Mouse (Mus musculus) stomach, embryonic 14.5 days (tissue): ENCODE data around the gene Gpx2. TPM values are rescaled to one million over a fixed set of nuclear protein-coding genes. Genes with fewer than 3 reads are reported as not detected.
"Not testable (repeated sequence)": the region's sequence is repeated elsewhere in the genome, so short reads cannot be mapped to it uniquely, and the experiment has no call there.

Experiments
- ATAC-seq: fragments of 200-750 bp; cut with Nextera tagmentation; 2 replicates; pipeline ENCODE4 v1.8.0; 2017; ENCODE audit warnings: low read depth, moderate TSS enrichment; ENCODE audit not compliant: insufficient number of reproducible peaks, insufficient read depth, low FRiP score
- H3K27ac ChIP-seq: fragments of 300-500 bp; sonication (generic); 2 replicates; pipeline ENCODE4 v1.5.1; 2014; ENCODE audit warnings: mild to moderate bottlenecking, low read length, moderate library complexity, mixed read lengths
- H3K27me3 ChIP-seq: fragments of 300-500 bp; sonication (generic); 2 replicates; pipeline ENCODE4 v1.6.1; 2014; ENCODE audit warnings: low read length, control low read depth, mixed read lengths; ENCODE audit not compliant: control insufficient read depth, insufficient read depth
- H3K36me3 ChIP-seq: fragments of 300-500 bp; sonication (generic); 2 replicates; pipeline ENCODE4 v1.6.1; 2014; ENCODE audit warnings: mild to moderate bottlenecking, control low read depth, low read length, moderate library complexity, mixed read lengths; ENCODE audit not compliant: control insufficient read depth, insufficient read depth
- H3K4me1 ChIP-seq: fragments of 300-500 bp; sonication (generic); 2 replicates; pipeline ENCODE4 v1.6.1; 2014; ENCODE audit warnings: low read length, control low read depth, mixed read lengths; ENCODE audit not compliant: control insufficient read depth, insufficient read depth
- H3K4me2 ChIP-seq: fragments of 300-500 bp; sonication (generic); replicated peaks from 2 replicates; pipeline ENCODE4 v1.6.1; 2014; ENCODE audit warnings: low read depth, low read length, control low read depth
- H3K4me3 ChIP-seq: fragments of 300-500 bp; sonication (generic); 2 replicates; pipeline ENCODE4 v1.5.1; 2014; ENCODE audit warnings: low read depth, low read length, control low read depth
- H3K9ac ChIP-seq: fragments of 300-500 bp; sonication (generic); replicated peaks from 2 replicates; pipeline ENCODE4 v1.6.1; 2014; ENCODE audit warnings: low read depth, mild to moderate bottlenecking, control low read depth, low read length, moderate library complexity, mixed read lengths
- H3K9me3 ChIP-seq: fragments of 300-500 bp; sonication (generic); 2 replicates; pipeline ENCODE4 v1.6.1; 2016; ENCODE audit warnings: low read depth, low read length, control low read depth; ENCODE audit not compliant: control insufficient read depth
- WGBS: fragments of 180-500 bp; shearing (Covaris S2); extraction: QIAGEN DNeasy Blood & Tissue Kit; methylation state at CpG from one replicate; pipeline ENCODE4 v1.1.7; 2014; 5-methylcytosine and 5-hydroxymethylcytosine counted together
- polyA plus RNA-seq: library from polyadenylated mRNA; unstranded; fragments of >200 nt; fragmentation: Nextera tagmentation; extraction: Ambion mirVana; gene quantifications from 2 replicates; pipeline ENCODE4 v1.2.1, GENCODE M21; 2014

The Gpx2 gene
- polyA plus RNA-seq, 1 experiment from 2014 or later = 109 TPM

DNA sequence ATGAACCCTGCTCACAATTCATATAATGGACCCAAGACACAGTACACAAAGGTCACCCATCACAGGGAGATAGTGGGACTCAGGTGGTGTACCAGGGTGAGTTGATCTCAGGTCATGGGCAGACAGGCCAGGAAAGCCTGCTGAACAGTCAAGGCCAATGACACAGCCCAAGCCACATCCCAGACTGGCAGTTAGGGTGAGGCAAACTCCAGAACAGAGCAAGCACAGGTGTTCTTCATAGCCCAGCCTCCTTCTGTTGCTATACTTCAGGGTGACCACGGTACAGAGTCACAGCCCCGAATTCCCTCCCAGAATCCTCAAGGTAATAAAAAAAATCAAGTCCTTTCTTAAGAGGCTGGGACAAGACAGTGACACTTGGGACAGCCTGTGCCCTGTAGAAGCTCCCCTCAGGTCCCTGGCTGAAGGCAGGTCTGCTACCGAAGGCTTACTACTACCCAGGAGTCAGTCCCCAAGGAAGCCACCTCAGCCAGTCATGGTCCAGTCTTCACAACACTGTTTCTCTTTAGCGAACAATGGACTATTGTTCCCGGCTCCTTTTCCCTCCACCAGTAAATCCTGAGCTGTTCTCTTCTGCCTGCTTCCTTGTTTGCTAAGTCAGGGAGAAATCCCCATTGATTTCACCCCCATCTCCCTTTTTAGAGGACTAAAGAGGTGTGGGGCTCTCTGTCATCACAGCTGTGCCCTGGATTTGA lies 2.8 kb upstream of the Gpx2 start:
- Histone ChIP-seq H3K4me3 (no peak overlapping the region), H3K27ac (no peak overlapping the region), H3K4me1 (no peaks in the 10 kb centered on the region), H3K9ac (no peak overlapping the region), H3K9me3 (no peaks in the 10 kb centered on the region), H3K36me3 (no peaks in the 10 kb centered on the region), H3K4me2 (no peak overlapping the region), H3K27me3 (no peaks in the 10 kb centered on the region)
- 61% methylated on average over 5 of the region's 5 CpGs for WGBS
- no peak for ATAC-seq

DNA sequence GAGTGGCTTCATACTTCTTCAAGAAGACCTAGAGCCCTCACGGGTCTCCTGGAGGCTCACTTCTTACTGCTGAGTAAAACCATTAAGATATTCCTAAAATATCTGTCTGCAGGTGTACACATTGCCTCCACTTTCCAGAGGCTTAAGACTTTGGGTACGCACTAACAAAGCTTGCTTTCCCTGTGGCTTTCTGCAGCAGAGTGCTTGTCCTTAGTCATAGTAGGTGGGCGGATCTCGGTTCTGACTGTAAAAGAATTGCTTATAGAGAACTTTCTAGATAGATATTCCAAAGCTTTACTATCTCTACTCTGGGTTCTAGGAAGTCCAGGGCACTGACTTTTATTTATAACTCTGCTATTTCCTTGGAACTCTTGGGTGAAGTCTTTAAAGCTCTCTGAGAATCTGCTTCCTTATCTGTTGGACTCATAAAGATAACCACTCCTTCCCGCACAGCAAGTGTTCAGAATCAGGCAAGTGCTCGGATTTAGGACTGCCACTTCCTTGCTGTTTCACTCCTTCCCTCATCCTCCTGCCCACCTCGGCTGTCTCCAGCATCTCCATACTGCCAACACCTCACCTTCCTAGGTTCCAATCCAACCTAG lies 1.7 kb upstream of the Gpx2 start:
- no peak for ATAC-seq
- no peak overlapping the region for H3K27ac ChIP-seq
- no peaks in the 10 kb centered on the region for H3K9me3 ChIP-seq
- no peaks in the 10 kb centered on the region for H3K36me3 ChIP-seq
- no peak overlapping the region for H3K4me3 ChIP-seq
- H3K4me1 ChIP-seq = no peaks in the 10 kb centered on the region
- no peaks in the 10 kb centered on the region for H3K27me3 ChIP-seq
- H3K4me2 ChIP-seq = no peak overlapping the region
- no peak overlapping the region for H3K9ac ChIP-seq
- WGBS = 83% methylated on average over 7 of the region's 7 CpGs

DNA sequence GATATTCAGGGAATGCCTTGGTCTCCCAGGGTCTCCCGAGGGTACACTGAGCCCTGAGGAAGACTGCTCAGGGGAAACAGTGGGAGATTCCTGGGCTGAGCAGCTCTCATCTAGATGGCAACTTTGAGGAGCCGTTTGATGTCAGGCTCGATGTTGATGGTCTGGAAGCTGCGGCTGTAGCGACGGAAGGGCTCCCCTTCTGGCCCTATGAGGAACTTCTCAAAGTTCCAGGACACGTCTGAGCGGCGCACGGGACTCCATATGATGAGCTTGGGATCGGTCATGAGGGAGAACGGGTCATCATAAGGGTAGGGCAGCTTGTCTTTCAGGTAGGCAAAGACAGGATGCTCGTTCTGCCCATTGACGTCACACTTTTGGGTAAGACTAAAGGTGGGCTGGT lies 2.8 kb downstream of the Gpx2 start:
- H3K9ac ChIP-seq, H3K4me3 ChIP-seq, H3K27ac ChIP-seq, H3K4me2 ChIP-seq, H3K27me3 ChIP-seq, H3K4me1 ChIP-seq, H3K9me3 ChIP-seq, H3K36me3 ChIP-seq, ATAC-seq: not testable (repeated sequence)
- WGBS = 56% methylated on average over 12 of the region's 14 CpGs

DNA sequence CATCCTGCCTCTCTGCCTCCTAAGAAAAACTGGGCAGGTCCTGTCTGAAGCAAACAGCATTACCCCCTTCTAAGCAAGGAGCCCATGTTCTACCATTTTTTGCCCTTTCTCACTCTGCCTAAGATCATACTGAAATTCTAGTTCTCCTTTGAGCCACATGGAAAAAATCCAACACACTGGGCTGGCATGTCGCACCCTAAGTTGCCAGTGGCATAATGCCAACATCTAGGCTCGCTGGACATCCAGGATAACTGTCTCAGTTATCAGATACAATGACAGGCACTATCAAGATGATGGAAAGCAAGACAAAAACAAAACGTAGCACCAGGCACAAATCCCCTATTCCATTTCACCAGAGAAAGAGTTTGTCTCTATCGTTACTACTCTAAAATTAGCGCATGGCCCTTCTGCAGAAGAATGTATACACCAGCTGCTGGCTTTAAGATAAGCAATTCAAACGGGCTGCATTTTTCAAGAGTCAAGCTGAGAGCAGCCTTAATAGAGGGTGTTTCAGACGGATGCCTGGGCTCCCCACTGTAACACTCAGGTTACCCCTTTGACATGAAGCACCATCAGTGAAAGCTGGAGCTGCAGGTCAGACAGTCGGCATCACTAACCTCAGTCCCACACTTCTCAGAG lies 4.8 kb downstream of the Gpx2 start:
- no peaks in the 10 kb centered on the region for H3K9me3 ChIP-seq
- H3K9ac ChIP-seq = no peak overlapping the region
- no peak overlapping the region for H3K4me3 ChIP-seq
- no peak overlapping the region for H3K4me2 ChIP-seq
- H3K4me1 ChIP-seq = peaks cover 9% of the 10 kb centered on the region; the same call in 1 of the 2 replicates
- no peaks in the 10 kb centered on the region for H3K36me3 ChIP-seq
- peak overlapping the region; percentile 52; the same call in 1 of the 2 replicates for H3K27ac ChIP-seq
- 14% methylated on average over 8 of the region's 8 CpGs for WGBS
- no peaks in the 10 kb centered on the region for H3K27me3 ChIP-seq
- ATAC-seq = no peak

DNA sequence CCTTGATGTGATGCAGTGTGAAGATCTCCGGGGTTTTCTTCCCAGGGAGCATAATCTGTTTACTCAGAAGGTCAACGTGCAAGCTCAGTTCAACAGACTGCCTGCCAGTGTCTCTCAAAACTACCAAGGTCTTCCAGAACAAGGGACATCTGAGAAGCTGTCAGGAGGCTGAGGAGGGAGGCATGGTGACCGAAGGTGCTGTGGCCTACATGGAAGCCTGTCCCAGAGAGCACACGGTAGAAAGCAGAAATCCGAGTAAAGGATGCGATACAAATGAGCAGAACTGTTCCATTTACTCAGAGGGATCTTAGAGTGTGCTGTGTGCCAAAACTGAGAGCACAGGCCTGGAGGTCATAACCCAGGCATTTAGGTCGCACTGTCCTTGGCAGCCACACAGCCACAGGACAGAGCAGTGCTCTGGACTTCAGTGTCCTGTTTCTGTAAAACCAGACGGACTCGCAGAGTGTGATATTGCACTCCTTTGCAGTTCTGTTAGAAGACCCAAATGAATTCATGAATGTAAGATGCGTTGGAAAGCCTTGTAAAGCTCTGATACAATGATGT lies 11.2 kb downstream of the Gpx2 start:
- H3K9me3 ChIP-seq = no peaks in the 10 kb centered on the region
- no peak overlapping the region for H3K27ac ChIP-seq
- H3K36me3 ChIP-seq = no peaks in the 10 kb centered on the region
- no peak overlapping the region for H3K4me3 ChIP-seq
- no peaks in the 10 kb centered on the region for H3K27me3 ChIP-seq
- ATAC-seq = no peak
- 59% methylated on average over 10 of the region's 10 CpGs for WGBS
- H3K4me2 ChIP-seq = no peak overlapping the region
- no peaks in the 10 kb centered on the region for H3K4me1 ChIP-seq
- no peak overlapping the region for H3K9ac ChIP-seq

DNA sequence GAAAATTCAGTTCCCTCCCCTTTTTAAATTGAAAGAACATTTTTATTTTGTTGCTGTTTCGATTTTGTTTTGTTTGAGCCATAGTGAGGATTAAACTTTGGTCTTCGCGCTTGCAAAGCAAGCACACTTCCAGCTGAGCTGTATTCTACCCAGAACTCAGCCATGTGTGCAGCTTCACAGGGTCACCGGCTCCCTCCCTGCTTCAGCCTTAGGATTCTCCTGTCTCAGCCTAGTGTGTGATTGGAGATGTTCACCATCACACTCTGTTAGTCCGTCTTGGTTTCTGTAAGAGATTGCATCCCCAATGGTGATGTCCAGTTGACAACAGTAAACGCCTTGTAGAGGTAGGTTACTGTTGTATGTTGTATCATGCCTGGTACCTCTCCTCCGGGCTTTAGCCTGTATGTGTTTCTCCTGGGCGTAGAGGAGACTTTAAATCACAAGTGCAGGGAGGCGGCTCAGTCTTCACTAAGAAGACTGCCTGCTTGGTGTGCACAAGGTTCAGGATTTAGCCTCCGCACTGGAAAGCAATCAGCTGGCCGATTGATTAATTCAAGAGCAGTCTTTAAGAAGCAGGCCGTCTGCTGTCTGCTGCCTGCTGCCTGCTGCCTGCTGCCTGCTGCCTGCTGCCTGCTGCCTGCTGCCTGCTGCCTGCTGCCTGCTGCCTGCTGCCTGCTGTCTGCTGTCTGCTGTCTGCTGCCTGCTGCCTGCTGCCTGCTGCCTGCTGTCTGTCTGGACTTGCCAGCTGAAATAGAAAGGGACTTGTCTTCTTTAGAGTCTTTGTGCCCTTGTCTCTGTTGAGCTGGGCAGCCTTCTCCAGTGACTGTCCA lies 14.5 kb downstream of the Gpx2 start:
- Histone ChIP-seq H3K4me2 (no peak overlapping the region), H3K4me1 (no peaks in the 10 kb centered on the region), H3K36me3 (no peaks in the 10 kb centered on the region), H3K27me3 (no peaks in the 10 kb centered on the region), H3K4me3 (no peak overlapping the region), H3K9me3 (no peaks in the 10 kb centered on the region), H3K9ac (no peak overlapping the region), H3K27ac (no peak overlapping the region)
- no peak for ATAC-seq
- WGBS = 73% methylated on average over 12 of the region's 12 CpGs

DNA sequence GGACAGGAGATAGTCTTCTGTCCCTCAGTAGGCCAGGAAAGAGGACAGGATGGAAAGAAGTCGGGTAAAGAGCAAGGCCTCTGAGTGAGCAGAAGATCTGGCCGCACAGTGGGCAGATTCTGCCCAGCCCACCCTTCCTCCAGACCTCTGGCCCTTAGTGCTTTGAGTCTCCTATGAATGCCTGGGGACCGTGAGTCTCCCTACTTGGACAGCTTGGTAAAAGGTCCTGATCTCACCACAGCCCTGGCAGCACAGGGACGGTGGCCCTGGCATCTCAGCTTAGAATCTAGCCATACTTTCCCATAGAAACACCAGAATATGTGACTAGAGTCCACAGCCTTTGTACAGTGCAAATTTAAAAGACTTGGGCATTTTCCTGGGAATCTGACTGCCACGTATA lies 15.4 kb downstream of the Gpx2 start:
- H3K27ac ChIP-seq = no peak overlapping the region
- ATAC-seq = no peak
- no peaks in the 10 kb centered on the region for H3K9me3 ChIP-seq
- no peak overlapping the region for H3K9ac ChIP-seq
- H3K4me2 ChIP-seq = no peak overlapping the region
- no peaks in the 10 kb centered on the region for H3K4me1 ChIP-seq
- H3K27me3 ChIP-seq = no peaks in the 10 kb centered on the region
- WGBS = 91% methylated on average over 5 of the region's 5 CpGs
- H3K4me3 ChIP-seq = no peak overlapping the region
- H3K36me3 ChIP-seq = no peaks in the 10 kb centered on the region
